In genomic region chr5:32089481-32089880, GRCm38 (mm10) we compare ENCODE assay signal across 17 mouse cellular contexts. TPM values are rescaled to one million over a fixed set of nuclear protein-coding genes. Genes with fewer than 3 reads are reported as not detected.
DNase-seq lines count a peak whose midpoint lies in the region; ATAC-seq lines count a peak whose summit lies in the region.
"Had no signal": no experiment of that assay in that cellular context is flagged by ENCODE, and none has a peak within 500 bp of the region (broad histone marks: within the 10 kb centered on the region; RNA-seq: fewer than 3 reads in every experiment).

No protein-coding gene starts in this region.

- no peak for ATAC-seq in heart, embryonic 13.5 days (ENCODE audit: extremely low read depth, insufficient number of reproducible peaks, low FRiP score, low TSS enrichment)
- no peak for ATAC-seq in embryonic facial prominence, embryonic 14.5 days (ENCODE audit: low read depth)
- ATAC-seq: midbrain, embryonic 13.5 days had no signal

- H3K36me3 ChIP-seq in heart, embryonic 13.5 days, result peaks cover 10% of the 10 kb centered on the region
- H3K36me3 ChIP-seq in embryonic facial prominence, embryonic 14.5 days (ENCODE audit: control insufficient read depth, insufficient read depth, low read length), result no peaks in the 10 kb centered on the region
- H3K36me3 ChIP-seq: forebrain, embryonic 10.5 days; hindbrain, embryonic 15.5 days; midbrain, embryonic 13.5 days had no signal

- peak overlapping the region; percentile 2; the same call in 1 of the 2 replicates for H3K4me2 ChIP-seq in heart, embryonic 13.5 days
- H3K4me2 ChIP-seq in embryonic facial prominence, embryonic 14.5 days (ENCODE audit: low read depth, low read length), result no peak overlapping the region
- H3K4me2 ChIP-seq: hindbrain, embryonic 15.5 days; lung, embryonic 14.5 days; midbrain, embryonic 13.5 days had no signal

- H3K27ac ChIP-seq in heart, embryonic 13.5 days (replicated peaks), result no peak overlapping the region
- peak overlapping the region; percentile 4 for H3K27ac ChIP-seq in embryonic facial prominence, embryonic 14.5 days (replicated peaks; ENCODE audit: low read depth, low read length)
- H3K27ac ChIP-seq: forebrain, embryonic 10.5 days; hindbrain, embryonic 15.5 days; macrophage; midbrain, embryonic 13.5 days had no signal

- H3K9ac ChIP-seq in heart, embryonic 13.5 days, result no peak overlapping the region
- no peak overlapping the region for H3K9ac ChIP-seq in embryonic facial prominence, embryonic 14.5 days (ENCODE audit: low read depth, low read length)
- H3K9ac ChIP-seq: hindbrain, embryonic 15.5 days; lung, embryonic 14.5 days; midbrain, embryonic 13.5 days had no signal

- DNase-seq in adrenal gland, postnatal 10 days, result peak; percentile 19
- DNase-seq in adrenal gland, postnatal 25 days, result no peak
- DNase-seq in heart, postnatal 10 days, result no peak
- DNase-seq in 416B (ENCODE audit: low read depth), result peak; percentile 29
- peak; percentile 23 for DNase-seq in embryonic facial prominence, embryonic 14.5 days (ENCODE audit: low spot score)
- DNase-seq in spleen, postnatal 14 days (ENCODE audit: low spot score in 2 of 2), result no peak
- no peak for DNase-seq in retina, postnatal 1 day
- DNase-seq: cerebellum, postnatal 14 days; kidney, adult 8-10 months; liver; lung, embryonic 14.5 days; thymus, adult 2 months had no signal

- WGBS in heart, embryonic 13.5 days, result 21% methylated on average over 5 of the region's 5 CpGs
- WGBS in embryonic facial prominence, embryonic 14.5 days, result 37% methylated on average over 5 of the region's 5 CpGs

- intact Hi-C loops in heart, postnatal 10 days (cut with DNase I), result no loop called here

- H3K4me1 ChIP-seq in heart, embryonic 13.5 days, result peaks cover 21% of the 10 kb centered on the region
- peaks cover 9% of the 10 kb centered on the region for H3K4me1 ChIP-seq in embryonic facial prominence, embryonic 14.5 days (ENCODE audit: control insufficient read depth, insufficient read depth, low read length)
- H3K4me1 ChIP-seq: forebrain, embryonic 10.5 days; hindbrain, embryonic 15.5 days; midbrain, embryonic 13.5 days had no signal

- no peak overlapping the region for H3K4me3 ChIP-seq in heart, embryonic 13.5 days
- H3K4me3 ChIP-seq in embryonic facial prominence, embryonic 14.5 days (ENCODE audit: low read depth, low read length), result no peak overlapping the region
- H3K4me3 ChIP-seq: forebrain, embryonic 10.5 days; hindbrain, embryonic 15.5 days; midbrain, embryonic 13.5 days had no signal

- H3K27me3 ChIP-seq in heart, embryonic 13.5 days (replicated peaks), result no peaks in the 10 kb centered on the region
- H3K27me3 ChIP-seq in embryonic facial prominence, embryonic 14.5 days (replicated peaks; ENCODE audit: control insufficient read depth, insufficient read depth, low read length), result no peaks in the 10 kb centered on the region
- H3K27me3 ChIP-seq: hindbrain, embryonic 15.5 days; midbrain, embryonic 13.5 days had no signal

- no peaks in the 10 kb centered on the region for H3K9me3 ChIP-seq in heart, embryonic 13.5 days
- H3K9me3 ChIP-seq in embryonic facial prominence, embryonic 14.5 days (ENCODE audit: control insufficient read depth, low read length), result no peaks in the 10 kb centered on the region
- H3K9me3 ChIP-seq: forebrain, embryonic 10.5 days; hindbrain, embryonic 15.5 days; midbrain, embryonic 13.5 days had no signal

RNA-seq across cellular contexts. Expression of gene Fosl2, which starts 46.1 kb away (rescaled TPM):
- total RNA-seq in adrenal gland, postnatal 10 days (2021), result 100 to 1,000 TPM; 167 to 194 TPM
- 470 and 512 TPM in 2 replicates for total RNA-seq in adrenal gland, postnatal 25 days (2021)
- polyA plus RNA-seq in heart, embryonic 13.5 days (2015; fragmentation: Nextera tagmentation; extraction: Ambion mirVana), result 2.0 TPM in 2 replicates
- 10 to 100 TPM; 21.4 to 22.5 TPM for total RNA-seq in heart, postnatal 10 days (2021)
- 7.7 and 10.8 TPM in 2 replicates for polyA plus RNA-seq in embryonic facial prominence, embryonic 14.5 days (2014; fragmentation: Nextera tagmentation; extraction: Ambion mirVana)

Comparison
In these comparisons a context has a peak if more than half of its experiments do, and no peak if none do; other contexts are left out.
1. DNase-seq: peak in adrenal gland, postnatal 10 days (single experiment), 416B (single experiment) and embryonic facial prominence, embryonic 14.5 days (single experiment); none in adrenal gland, postnatal 25 days (single experiment), heart, postnatal 10 days (0 of 2), spleen, postnatal 14 days (0 of 2) and retina, postnatal 1 day (single experiment).
2. RNA of gene Fosl2, which starts 46.1 kb away (total RNA-seq): 470 to 512 TPM in adrenal gland, postnatal 25 days and 167 to 194 TPM in adrenal gland, postnatal 10 days; 21.4 to 22.5 TPM in heart, postnatal 10 days; every median in the first group is over 4 times any median in the second.